Mouse (Mus musculus) heart, postnatal 0 days (tissue): ENCODE measurements at regions not wholly inside any gene's neighbourhood (a gene's known extent, or its start where the extent isn't known, plus 50 kb on each side); places are given as distances from the start of the nearest gene placed in this dataset.

Experiments
- ATAC-seq: fragments of 200-750 bp; cut with Nextera tagmentation; 2 replicates; pipeline ENCODE4 v1.8.0; 2017; ENCODE audit warnings: low read depth, moderate number of reproducible peaks, moderate library complexity; ENCODE audit not compliant: insufficient read depth
- DNase-seq: peaks from one replicate; pipeline ENCODE4 v3.0.0-alpha.2; 2016; ENCODE audit warnings: low spot score
- H3K27ac ChIP-seq: fragments of 300-500 bp; sonication (generic); 2 replicates; pipeline ENCODE4 v1.5.1; 2014; ENCODE audit warnings: low read depth, mild to moderate bottlenecking
- H3K27me3 ChIP-seq: fragments of 300-500 bp; sonication (generic); 2 replicates; pipeline ENCODE4 v1.6.1; 2014; ENCODE audit warnings: low read length, mixed read lengths; ENCODE audit not compliant: control insufficient read depth, insufficient read depth
- H3K36me3 ChIP-seq: fragments of 300-500 bp; sonication (generic); replicated peaks from 2 replicates; pipeline ENCODE4 v1.6.1; 2014; ENCODE audit warnings: low read length, mixed read lengths; ENCODE audit not compliant: control insufficient read depth, insufficient read depth
- H3K4me1 ChIP-seq: fragments of 300-500 bp; sonication (generic); 2 replicates; pipeline ENCODE4 v1.6.1; 2014; ENCODE audit warnings: antibody characterized with exemption; ENCODE audit not compliant: control insufficient read depth, insufficient read depth
- H3K4me2 ChIP-seq: fragments of 300-500 bp; sonication (generic); 2 replicates; pipeline ENCODE4 v1.6.1; 2014; ENCODE audit warnings: low read depth, mild to moderate bottlenecking, low read length, moderate library complexity
- H3K4me3 ChIP-seq: fragments of 300-500 bp; sonication (generic); 2 replicates; pipeline ENCODE4 v1.5.1; 2014; ENCODE audit warnings: low read depth, low read length
- H3K9ac ChIP-seq: fragments of 300-500 bp; sonication (generic); replicated peaks from 2 replicates; pipeline ENCODE4 v1.6.1; 2014; ENCODE audit warnings: low read depth, low read length, mixed read lengths
- H3K9me3 ChIP-seq: fragments of 300-500 bp; sonication (generic); replicated peaks from 2 replicates; pipeline ENCODE4 v1.6.1; 2016; ENCODE audit warnings: low read length; ENCODE audit not compliant: control insufficient read depth
- CTCF ChIP-seq: IDR thresholded peaks from 2 replicates; pipeline ENCODE4 v1.5.1; 2016; ENCODE audit warnings: antibody characterized with exemption, control low read depth, low read depth
- EP300 ChIP-seq: IDR thresholded peaks from 2 replicates; pipeline ENCODE4 v1.6.1; 2016; ENCODE audit warnings: antibody characterized with exemption, low read depth
- WGBS: fragments of 180-500 bp; shearing (Covaris S2); extraction: QIAGEN DNeasy Blood & Tissue Kit; methylation state at CpG from one replicate; pipeline ENCODE4 v1.1.7; 2014; 5-methylcytosine and 5-hydroxymethylcytosine counted together

DNA sequence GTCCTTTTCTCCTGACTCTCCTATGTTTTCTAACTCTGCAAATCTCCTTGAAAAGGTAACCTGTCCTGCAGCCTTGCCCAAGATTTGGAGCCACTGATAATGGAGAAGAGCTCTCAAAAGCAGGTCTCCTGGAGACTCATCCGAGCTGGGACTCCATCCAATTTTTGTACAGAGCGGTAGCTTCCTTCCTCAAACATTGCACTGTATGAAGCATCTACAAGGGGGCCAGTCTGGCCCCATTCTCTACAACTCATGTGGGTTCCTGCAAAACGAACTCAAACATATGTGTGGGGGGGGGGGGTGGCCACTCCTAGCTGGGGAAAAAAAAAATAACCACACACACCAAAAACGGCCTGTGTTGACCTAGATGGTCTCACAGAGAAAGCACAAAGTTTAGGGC is 164.4 kb upstream of the Dyrk2 start:
- no peaks in the 10 kb centered on the region for H3K9me3 ChIP-seq
- 63% methylated on average over 4 of the region's 4 CpGs for WGBS
- no peaks in the 10 kb centered on the region for H3K36me3 ChIP-seq
- ATAC-seq (no peak), DNase-seq (no peak)
- H3K27ac ChIP-seq: no peak overlapping the region
- TF ChIP-seq EP300: no peak
- no peak for TF ChIP-seq CTCF
- no peaks in the 10 kb centered on the region for H3K27me3 ChIP-seq
- no peak overlapping the region for H3K4me2 ChIP-seq
- H3K4me3 ChIP-seq: no peak overlapping the region
- peaks cover 6% of the 10 kb centered on the region for H3K4me1 ChIP-seq
- H3K9ac ChIP-seq: no peak overlapping the region

DNA sequence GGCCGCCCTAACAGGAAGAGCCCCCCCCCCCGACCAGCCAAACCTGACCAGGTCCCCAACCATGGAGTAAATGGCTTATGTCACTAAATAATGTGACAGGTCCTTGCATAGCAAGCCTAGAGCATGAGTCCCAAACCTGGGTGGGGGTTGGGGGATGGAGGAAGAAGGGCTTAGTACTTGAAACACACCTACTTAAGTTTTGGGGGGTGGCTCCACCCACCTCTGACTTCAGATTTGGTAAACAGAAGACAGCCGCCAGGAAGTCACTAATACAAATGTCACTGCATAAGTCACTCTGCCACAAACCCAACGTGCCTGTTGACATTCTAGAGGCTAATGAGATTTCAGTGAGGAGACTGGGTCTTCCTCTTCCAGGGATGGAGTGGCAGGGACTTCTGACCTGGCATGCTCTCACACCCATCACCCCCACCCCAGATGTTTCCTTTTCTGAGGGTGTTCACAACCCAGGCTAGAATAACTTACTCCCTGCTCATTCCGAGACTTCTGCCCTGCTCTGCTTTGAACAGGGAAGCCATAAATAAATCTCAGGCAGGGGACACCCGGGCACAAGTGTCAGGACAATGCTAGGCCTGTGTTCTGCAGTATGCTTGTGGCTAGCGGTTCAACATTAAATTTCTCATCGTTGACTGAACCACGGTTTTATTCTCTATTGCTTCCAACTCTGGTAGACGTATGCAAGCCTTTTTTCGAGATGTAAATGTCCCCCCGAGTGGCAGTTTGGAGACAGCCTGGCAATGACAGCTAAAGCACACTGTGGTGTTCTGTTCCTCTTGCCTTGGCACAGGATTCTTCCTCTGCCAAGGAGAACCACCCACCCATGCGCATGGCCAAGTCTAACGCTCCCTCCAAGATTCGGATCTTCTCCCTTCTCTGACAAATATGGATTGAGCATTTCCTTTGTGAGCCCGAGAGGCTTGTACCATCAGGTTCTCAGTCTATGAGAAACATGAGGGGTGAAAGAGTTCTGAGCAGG is 161.6 kb upstream of the Dyrk2 start:
- Histone ChIP-seq H3K27me3 (no peaks in the 10 kb centered on the region), H3K4me3 (no peak overlapping the region), H3K9ac (no peak overlapping the region), H3K36me3 (no peaks in the 10 kb centered on the region), H3K9me3 (no peaks in the 10 kb centered on the region), H3K27ac (no peak overlapping the region), H3K4me2 (no peak overlapping the region), H3K4me1 (peaks cover 10% of the 10 kb centered on the region)
- TF ChIP-seq CTCF (no peak), EP300 (no peak)
- DNase-seq (no peak), ATAC-seq (no peak)
- WGBS: 74% methylated on average over 16 of the region's 16 CpGs

DNA sequence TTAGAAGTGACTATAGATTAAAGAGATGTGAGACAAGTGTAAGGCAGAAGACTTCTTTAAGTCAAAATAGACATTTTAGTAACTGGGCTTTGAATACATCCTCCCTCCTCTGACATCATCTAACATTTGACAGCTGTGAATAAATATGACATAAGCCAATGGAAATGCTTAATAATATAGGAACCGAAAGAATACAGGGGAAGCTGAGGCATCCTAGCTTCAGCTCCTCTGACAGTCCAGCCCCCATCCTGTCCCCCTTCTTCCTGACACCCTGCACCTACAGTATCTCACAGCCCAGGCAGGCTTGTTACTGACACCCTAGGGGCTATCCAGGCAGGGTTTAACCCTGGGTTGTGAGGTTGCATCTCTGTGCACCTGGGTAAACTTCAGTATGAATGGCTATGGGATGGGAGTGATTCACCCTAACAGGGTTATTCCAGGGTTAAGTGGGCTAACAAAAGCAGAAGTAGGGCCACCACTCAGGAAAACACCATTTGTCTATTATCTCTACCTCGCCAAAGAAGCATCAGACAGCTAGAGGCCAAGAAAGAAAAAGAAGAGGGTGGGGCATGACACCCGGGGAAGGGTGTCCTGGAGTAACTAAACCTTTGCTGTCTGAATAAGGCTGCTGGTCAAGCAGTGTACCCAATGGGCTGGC is 158.6 kb upstream of the Dyrk2 start:
- Histone ChIP-seq H3K36me3 (no peaks in the 10 kb centered on the region), H3K4me1 (peaks cover 10% of the 10 kb centered on the region), H3K4me2 (no peak overlapping the region), H3K27ac (no peak overlapping the region), H3K27me3 (no peaks in the 10 kb centered on the region), H3K4me3 (no peak overlapping the region), H3K9me3 (no peaks in the 10 kb centered on the region), H3K9ac (no peak overlapping the region)
- no peak for TF ChIP-seq CTCF
- no peak for TF ChIP-seq EP300
- ATAC-seq: no peak
- 50% methylated on average over 3 of the region's 3 CpGs for WGBS
- no peak for DNase-seq

DNA sequence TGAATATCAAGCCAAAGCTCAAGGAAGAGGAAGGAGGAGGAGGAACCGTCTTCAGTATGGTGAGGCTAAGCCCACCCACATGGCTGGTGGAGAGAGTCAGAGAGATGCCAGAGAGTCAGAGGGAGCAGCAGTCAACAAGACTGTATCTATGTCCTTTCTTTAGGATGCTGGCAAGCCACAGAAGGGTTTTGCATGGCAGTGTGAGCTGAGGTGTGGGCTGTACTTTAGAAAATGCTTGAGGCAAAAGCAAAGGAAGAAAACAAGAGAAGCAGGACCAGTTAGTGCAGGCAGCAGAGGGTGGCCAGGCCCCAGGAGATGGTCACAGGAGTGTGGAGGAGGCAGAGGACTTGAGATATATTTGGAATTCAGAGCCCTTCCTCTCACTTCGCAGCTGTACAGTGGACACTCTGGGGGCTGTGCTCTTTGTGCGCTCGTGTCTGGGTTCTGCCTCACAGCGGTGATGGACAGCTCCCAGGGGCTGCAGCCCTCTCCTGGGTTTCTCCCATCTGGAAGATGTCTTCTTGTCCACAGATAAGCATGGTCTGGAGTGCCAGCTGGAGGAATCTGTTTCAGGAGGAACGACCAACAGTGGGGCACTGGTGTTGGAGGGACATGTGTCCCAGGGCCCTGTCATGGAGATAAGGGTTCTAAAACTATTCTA is 157.4 kb upstream of the Dyrk2 start:
- H3K27ac ChIP-seq: no peak overlapping the region
- DNase-seq (no peak), ATAC-seq (peak; percentile 49; the same call in 1 of the 2 replicates)
- H3K4me2 ChIP-seq: no peak overlapping the region
- WGBS: 1% methylated on average over 6 of the region's 6 CpGs
- TF ChIP-seq CTCF (no peak), EP300 (no peak)
- no peaks in the 10 kb centered on the region for H3K36me3 ChIP-seq
- H3K4me3 ChIP-seq: no peak overlapping the region
- H3K27me3 ChIP-seq: no peaks in the 10 kb centered on the region
- no peaks in the 10 kb centered on the region for H3K9me3 ChIP-seq
- H3K9ac ChIP-seq: no peak overlapping the region
- peaks cover 10% of the 10 kb centered on the region for H3K4me1 ChIP-seq

DNA sequence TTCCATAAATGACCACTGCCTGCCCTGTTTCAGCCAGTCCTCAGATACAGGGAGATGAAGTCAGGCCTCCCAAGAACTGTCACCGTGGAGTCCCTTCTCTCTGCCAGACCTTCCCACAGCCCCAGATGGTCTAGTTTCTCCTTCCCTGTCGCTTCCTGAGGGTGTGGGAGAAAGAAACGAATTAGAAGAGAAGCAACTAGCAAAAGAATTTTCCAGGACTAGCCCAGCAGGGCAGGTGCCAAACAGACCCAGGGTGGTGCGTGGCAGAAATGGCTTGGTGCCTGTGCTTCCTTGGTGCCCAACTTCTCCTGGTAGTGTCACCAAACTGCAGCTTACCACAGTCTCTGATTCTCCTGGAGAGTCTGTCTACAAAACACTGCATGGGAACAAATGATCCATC is 156.3 kb upstream of the Dyrk2 start:
- no peak for ATAC-seq
- Histone ChIP-seq H3K4me3 (no peak overlapping the region), H3K4me1 (peaks cover 10% of the 10 kb centered on the region), H3K27me3 (no peaks in the 10 kb centered on the region), H3K9ac (no peak overlapping the region), H3K9me3 (no peaks in the 10 kb centered on the region), H3K36me3 (no peaks in the 10 kb centered on the region), H3K4me2 (no peak overlapping the region), H3K27ac (no peak overlapping the region)
- 67% methylated on average over 4 of the region's 4 CpGs for WGBS
- TF ChIP-seq EP300: no peak
- no peak for TF ChIP-seq CTCF
- no peak for DNase-seq
